Mouse (Mus musculus): ENCODE results near the gene Ehbp1. TPM values are rescaled to one million over a fixed set of nuclear protein-coding genes. Genes with fewer than 3 reads are reported as not detected.

Ehbp1 gene
- polyA plus RNA-seq, 1 experiment from 2014 or later, result 10.4 TPM

- no peaks in the 10 kb centered on the region for H3K36me3 ChIP-seq (ENCODE audit: control insufficient read depth, insufficient read depth, low read length)
- no peak overlapping the region for H3K27ac ChIP-seq (ENCODE audit: low read length)
- no peak overlapping the region for H3K9ac ChIP-seq (ENCODE audit: low read length)
- ATAC-seq (ENCODE audit: low read depth), result no peak
- no peaks in the 10 kb centered on the region for H3K9me3 ChIP-seq (ENCODE audit: control insufficient read depth, low read length)
- H3K4me3 ChIP-seq (ENCODE audit: low read length), result no peak overlapping the region
- WGBS, result 54% methylated on average over 3 of the region's 3 CpGs
- H3K4me2 ChIP-seq (ENCODE audit: low read depth, low read length), result no peak overlapping the region
- H3K27me3 ChIP-seq (ENCODE audit: control insufficient read depth, insufficient read depth, low read depth, low read length), result no peaks in the 10 kb centered on the region
- peaks cover 3% of the 10 kb centered on the region; the same call in 1 of the 2 replicates for H3K4me1 ChIP-seq (replicated peaks; ENCODE audit: control insufficient read depth, insufficient read depth, low read length)
Observed at GRCm38 (mm10) chr11:22190576-22190975, 151.5 kb downstream of the Ehbp1 start.

- H3K4me2 ChIP-seq (ENCODE audit: low read depth, low read length), result no peak overlapping the region
- H3K4me1 ChIP-seq (replicated peaks; ENCODE audit: control insufficient read depth, insufficient read depth, low read length), result peaks cover 3% of the 10 kb centered on the region; the same call in 1 of the 2 replicates
- ATAC-seq (ENCODE audit: low read depth), result peak; percentile 59; the same call in 1 of the 2 replicates
- H3K36me3 ChIP-seq (ENCODE audit: control insufficient read depth, insufficient read depth, low read length), result no peaks in the 10 kb centered on the region
- H3K4me3 ChIP-seq (ENCODE audit: low read length), result no peak overlapping the region
- 54% methylated on average over 3 of the region's 3 CpGs for WGBS
- H3K9ac ChIP-seq (ENCODE audit: low read length), result no peak overlapping the region
- H3K9me3 ChIP-seq (ENCODE audit: control insufficient read depth, low read length), result no peaks in the 10 kb centered on the region
- no peaks in the 10 kb centered on the region for H3K27me3 ChIP-seq (ENCODE audit: control insufficient read depth, insufficient read depth, low read depth, low read length)
- no peak overlapping the region for H3K27ac ChIP-seq (ENCODE audit: low read length)
Observed at GRCm38 (mm10) chr11:22189970-22190369, 152.1 kb downstream of the Ehbp1 start.

GRCm38 (mm10) chr11:22181530-22182501 is 160.3 kb downstream of the Ehbp1 start:
- Histone ChIP-seq H3K36me3 (ENCODE audit: control insufficient read depth, insufficient read depth, low read length) (no peaks in the 10 kb centered on the region), H3K9me3 (ENCODE audit: control insufficient read depth, low read length) (no peaks in the 10 kb centered on the region), H3K27ac (ENCODE audit: low read length) (no peak overlapping the region), H3K27me3 (ENCODE audit: control insufficient read depth, insufficient read depth, low read depth, low read length) (no peaks in the 10 kb centered on the region), H3K4me3 (ENCODE audit: low read length) (no peak overlapping the region), H3K9ac (ENCODE audit: low read length) (no peak overlapping the region), H3K4me2 (ENCODE audit: low read depth, low read length) (no peak overlapping the region), H3K4me1 (replicated peaks; ENCODE audit: control insufficient read depth, insufficient read depth, low read length) (no peaks in the 10 kb centered on the region)
- WGBS, result 67% methylated on average over 8 of the region's 8 CpGs
- no peak for ATAC-seq (ENCODE audit: low read depth)

GRCm38 (mm10) chr11:22180146-22180545 is 161.9 kb downstream of the Ehbp1 start:
- Histone ChIP-seq H3K9ac (ENCODE audit: low read length) (no peak overlapping the region), H3K4me3 (ENCODE audit: low read length) (no peak overlapping the region), H3K36me3 (ENCODE audit: control insufficient read depth, insufficient read depth, low read length) (no peaks in the 10 kb centered on the region), H3K9me3 (ENCODE audit: control insufficient read depth, low read length) (no peaks in the 10 kb centered on the region), H3K27me3 (ENCODE audit: control insufficient read depth, insufficient read depth, low read depth, low read length) (no peaks in the 10 kb centered on the region), H3K4me1 (replicated peaks; ENCODE audit: control insufficient read depth, insufficient read depth, low read length) (no peaks in the 10 kb centered on the region), H3K4me2 (ENCODE audit: low read depth, low read length) (no peak overlapping the region), H3K27ac (ENCODE audit: low read length) (no peak overlapping the region)
- no peak for ATAC-seq (ENCODE audit: low read depth)

- H3K9me3 ChIP-seq (ENCODE audit: control insufficient read depth, low read length), result no peaks in the 10 kb centered on the region
- H3K9ac ChIP-seq (ENCODE audit: low read length), result no peak overlapping the region
- H3K27ac ChIP-seq (ENCODE audit: low read length), result no peak overlapping the region
- H3K4me3 ChIP-seq (ENCODE audit: low read length), result no peak overlapping the region
- H3K4me1 ChIP-seq (replicated peaks; ENCODE audit: control insufficient read depth, insufficient read depth, low read length), result no peaks in the 10 kb centered on the region
- H3K27me3 ChIP-seq (ENCODE audit: control insufficient read depth, insufficient read depth, low read depth, low read length), result no peaks in the 10 kb centered on the region
- no peak overlapping the region for H3K4me2 ChIP-seq (ENCODE audit: low read depth, low read length)
- H3K36me3 ChIP-seq (ENCODE audit: control insufficient read depth, insufficient read depth, low read length), result no peaks in the 10 kb centered on the region
- ATAC-seq (ENCODE audit: low read depth), result no peak
- WGBS, result 73% methylated on average over 1 of the region's 1 CpGs
Observed at GRCm38 (mm10) chr11:22178569-22178968, 163.5 kb downstream of the Ehbp1 start.

- ATAC-seq (ENCODE audit: low read depth), result no peak
- Histone ChIP-seq H3K27ac (ENCODE audit: low read length) (no peak overlapping the region), H3K36me3 (ENCODE audit: control insufficient read depth, insufficient read depth, low read length) (no peaks in the 10 kb centered on the region), H3K4me1 (replicated peaks; ENCODE audit: control insufficient read depth, insufficient read depth, low read length) (no peaks in the 10 kb centered on the region), H3K27me3 (ENCODE audit: control insufficient read depth, insufficient read depth, low read depth, low read length) (no peaks in the 10 kb centered on the region), H3K9me3 (ENCODE audit: control insufficient read depth, low read length) (no peaks in the 10 kb centered on the region), H3K4me2 (ENCODE audit: low read depth, low read length) (no peak overlapping the region), H3K9ac (ENCODE audit: low read length) (no peak overlapping the region), H3K4me3 (ENCODE audit: low read length) (no peak overlapping the region)
- WGBS, result 76% methylated on average over 3 of the region's 3 CpGs
Observed at GRCm38 (mm10) chr11:22174311-22174710, 167.8 kb downstream of the Ehbp1 start.

- H3K4me2 ChIP-seq (ENCODE audit: low read depth, low read length), result no peak overlapping the region
- peak; percentile 31; the same call in 1 of the 2 replicates for ATAC-seq (ENCODE audit: low read depth)
- 78% methylated on average over 6 of the region's 6 CpGs for WGBS
- no peak overlapping the region for H3K4me3 ChIP-seq (ENCODE audit: low read length)
- no peaks in the 10 kb centered on the region for H3K9me3 ChIP-seq (ENCODE audit: control insufficient read depth, low read length)
- H3K27me3 ChIP-seq (ENCODE audit: control insufficient read depth, insufficient read depth, low read depth, low read length), result no peaks in the 10 kb centered on the region
- no peaks in the 10 kb centered on the region for H3K4me1 ChIP-seq (replicated peaks; ENCODE audit: control insufficient read depth, insufficient read depth, low read length)
- H3K36me3 ChIP-seq (ENCODE audit: control insufficient read depth, insufficient read depth, low read length), result 0 out of 2 replicates have a peak, but pooled peaks cover 2% of the 10 kb centered on the region
- H3K27ac ChIP-seq (ENCODE audit: low read length), result no peak overlapping the region
- H3K9ac ChIP-seq (ENCODE audit: low read length), result no peak overlapping the region
Observed at GRCm38 (mm10) chr11:22170962-22171638, 171.0 kb downstream of the Ehbp1 start.

GRCm38 (mm10) chr11:22157882-22158281 is 184.2 kb downstream of the Ehbp1 start:
- Histone ChIP-seq H3K4me1 (replicated peaks; ENCODE audit: control insufficient read depth, insufficient read depth, low read length) (peaks cover 16% of the 10 kb centered on the region), H3K4me3 (ENCODE audit: low read length) (no peak overlapping the region), H3K9me3 (ENCODE audit: control insufficient read depth, low read length) (no peaks in the 10 kb centered on the region), H3K4me2 (ENCODE audit: low read depth, low read length) (no peak overlapping the region), H3K36me3 (ENCODE audit: control insufficient read depth, insufficient read depth, low read length) (no peaks in the 10 kb centered on the region), H3K27ac (ENCODE audit: low read length) (no peak overlapping the region), H3K9ac (ENCODE audit: low read length) (no peak overlapping the region), H3K27me3 (ENCODE audit: control insufficient read depth, insufficient read depth, low read depth, low read length) (no peaks in the 10 kb centered on the region)
- no peak for ATAC-seq (ENCODE audit: low read depth)
- WGBS, result 91% methylated on average over 4 of the region's 4 CpGs

GRCm38 (mm10) chr11:22156182-22156581 is 185.9 kb downstream of the Ehbp1 start:
- no peaks in the 10 kb centered on the region for H3K9me3 ChIP-seq (ENCODE audit: control insufficient read depth, low read length)
- peaks cover 16% of the 10 kb centered on the region for H3K4me1 ChIP-seq (replicated peaks; ENCODE audit: control insufficient read depth, insufficient read depth, low read length)
- no peak overlapping the region for H3K9ac ChIP-seq (ENCODE audit: low read length)
- WGBS, result 77% methylated on average over 2 of the region's 2 CpGs
- no peak overlapping the region for H3K4me3 ChIP-seq (ENCODE audit: low read length)
- no peaks in the 10 kb centered on the region for H3K36me3 ChIP-seq (ENCODE audit: control insufficient read depth, insufficient read depth, low read length)
- no peak overlapping the region for H3K27ac ChIP-seq (ENCODE audit: low read length)
- no peaks in the 10 kb centered on the region for H3K27me3 ChIP-seq (ENCODE audit: control insufficient read depth, insufficient read depth, low read depth, low read length)
- no peak overlapping the region for H3K4me2 ChIP-seq (ENCODE audit: low read depth, low read length)
- ATAC-seq (ENCODE audit: low read depth), result no peak
